Mouse (Mus musculus): ENCODE results near the gene Stac2. TPM values are rescaled to one million over a fixed set of nuclear protein-coding genes. Genes with fewer than 3 reads are reported as not detected.

The Stac2 gene
- polyA plus RNA-seq, 1 experiment = not detected

- 13% methylated on average over 2 of the region's 2 CpGs for WGBS
- H3K4me1 ChIP-seq (ENCODE audit: control insufficient read depth, insufficient read depth, low read length) = peaks cover 52% of the 10 kb centered on the region
- TF ChIP-seq CTCF (IDR thresholded peaks at IDR 0.05; ENCODE audit: insufficient read depth, low read depth, low read length) (no peak), POLR2A (IDR thresholded peaks at IDR 0.05; ENCODE audit: insufficient read depth, low read depth, low read length) (no peak)
- peak overlapping the region; percentile 24; the same call in 1 of the 2 replicates for H3K27ac ChIP-seq (ENCODE audit: insufficient read depth, low read depth, low read length)
- peak overlapping the region; percentile 94 for H3K4me3 ChIP-seq (ENCODE audit: insufficient read depth, low read depth, low read length)
Measured at GRCm38 (mm10) chr11:98021118-98021517, 32.1 kb downstream of the Stac2 start.

GRCm38 (mm10) chr11:98020710-98021109 lies 32.6 kb downstream of the Stac2 start:
- peak overlapping the region; percentile 37 for H3K27ac ChIP-seq (ENCODE audit: insufficient read depth, low read depth, low read length)
- peaks cover 48% of the 10 kb centered on the region for H3K4me1 ChIP-seq (ENCODE audit: control insufficient read depth, insufficient read depth, low read length)
- no peak for TF ChIP-seq POLR2A (IDR thresholded peaks at IDR 0.05; ENCODE audit: insufficient read depth, low read depth, low read length)
- no peak for TF ChIP-seq CTCF (IDR thresholded peaks at IDR 0.05; ENCODE audit: insufficient read depth, low read depth, low read length)
- 23% methylated on average over 1 of the region's 1 CpGs for WGBS
- peak overlapping the region; percentile 12 for H3K4me3 ChIP-seq (ENCODE audit: insufficient read depth, low read depth, low read length)

- Histone ChIP-seq H3K4me3 (ENCODE audit: insufficient read depth, low read depth, low read length) (peak overlapping the region; percentile 12), H3K27ac (ENCODE audit: insufficient read depth, low read depth, low read length) (peak overlapping the region; percentile 80), H3K4me1 (ENCODE audit: control insufficient read depth, insufficient read depth, low read length) (peaks cover 48% of the 10 kb centered on the region)
- WGBS = 18% methylated on average over 8 of the region's 8 CpGs
- TF ChIP-seq POLR2A (IDR thresholded peaks at IDR 0.05; ENCODE audit: insufficient read depth, low read depth, low read length) (no peak), CTCF (IDR thresholded peaks at IDR 0.05; ENCODE audit: insufficient read depth, low read depth, low read length) (no peak)
Measured at GRCm38 (mm10) chr11:98019883-98020610, 33.2 kb downstream of the Stac2 start.

- 25% methylated on average over 10 of the region's 10 CpGs for WGBS
- Histone ChIP-seq H3K4me1 (ENCODE audit: control insufficient read depth, insufficient read depth, low read length) (peaks cover 48% of the 10 kb centered on the region), H3K4me3 (ENCODE audit: insufficient read depth, low read depth, low read length) (peak overlapping the region; percentile 12), H3K27ac (ENCODE audit: insufficient read depth, low read depth, low read length) (peak overlapping the region; percentile 80)
- no peak for TF ChIP-seq POLR2A (IDR thresholded peaks at IDR 0.05; ENCODE audit: insufficient read depth, low read depth, low read length)
- TF ChIP-seq CTCF (IDR thresholded peaks at IDR 0.05; ENCODE audit: insufficient read depth, low read depth, low read length) = no peak
Measured at GRCm38 (mm10) chr11:98018858-98019641, 34.2 kb downstream of the Stac2 start.

GRCm38 (mm10) chr11:98018222-98018621 lies 35.0 kb downstream of the Stac2 start:
- TF ChIP-seq POLR2A (IDR thresholded peaks at IDR 0.05; ENCODE audit: insufficient read depth, low read depth, low read length) (no peak), CTCF (IDR thresholded peaks at IDR 0.05; ENCODE audit: insufficient read depth, low read depth, low read length) (no peak)
- whole genome bisulfite sequencing = 44% methylated on average over 6 of the region's 6 CpGs
- H3K27ac ChIP-seq (ENCODE audit: insufficient read depth, low read depth, low read length) = peak overlapping the region; percentile 96
- peak overlapping the region; percentile 20 for H3K4me3 ChIP-seq (ENCODE audit: insufficient read depth, low read depth, low read length)
- H3K4me1 ChIP-seq (ENCODE audit: control insufficient read depth, insufficient read depth, low read length) = peaks cover 48% of the 10 kb centered on the region

GRCm38 (mm10) chr11:98016824-98017223 lies 36.4 kb downstream of the Stac2 start:
- peaks cover 52% of the 10 kb centered on the region for H3K4me1 ChIP-seq (ENCODE audit: control insufficient read depth, insufficient read depth, low read length)
- 75% methylated on average over 4 of the region's 4 CpGs for WGBS
- no peak overlapping the region for H3K4me3 ChIP-seq (ENCODE audit: insufficient read depth, low read depth, low read length)
- peak overlapping the region; percentile 96; the same call in 1 of the 2 replicates for H3K27ac ChIP-seq (ENCODE audit: insufficient read depth, low read depth, low read length)
- TF ChIP-seq CTCF (IDR thresholded peaks at IDR 0.05; ENCODE audit: insufficient read depth, low read depth, low read length) (no peak), POLR2A (IDR thresholded peaks at IDR 0.05; ENCODE audit: insufficient read depth, low read depth, low read length) (no peak)

- Histone ChIP-seq H3K27ac (ENCODE audit: insufficient read depth, low read depth, low read length) (no peak overlapping the region), H3K4me3 (ENCODE audit: insufficient read depth, low read depth, low read length) (no peak overlapping the region), H3K4me1 (ENCODE audit: control insufficient read depth, insufficient read depth, low read length) (peaks cover 50% of the 10 kb centered on the region)
- 85% methylated on average over 5 of the region's 5 CpGs for WGBS
- TF ChIP-seq CTCF (IDR thresholded peaks at IDR 0.05; ENCODE audit: insufficient read depth, low read depth, low read length) (no peak), POLR2A (IDR thresholded peaks at IDR 0.05; ENCODE audit: insufficient read depth, low read depth, low read length) (no peak)
Measured at GRCm38 (mm10) chr11:98016177-98016576, 37.1 kb downstream of the Stac2 start.

- peaks cover 25% of the 10 kb centered on the region for H3K4me1 ChIP-seq (ENCODE audit: control insufficient read depth, insufficient read depth, low read length)
- no peak for TF ChIP-seq CTCF (IDR thresholded peaks at IDR 0.05; ENCODE audit: insufficient read depth, low read depth, low read length)
- no peak for TF ChIP-seq POLR2A (IDR thresholded peaks at IDR 0.05; ENCODE audit: insufficient read depth, low read depth, low read length)
- no peak overlapping the region for H3K27ac ChIP-seq (ENCODE audit: insufficient read depth, low read depth, low read length)
- H3K4me3 ChIP-seq (ENCODE audit: insufficient read depth, low read depth, low read length) = no peak overlapping the region
- 79% methylated on average over 10 of the region's 10 CpGs for WGBS
Measured at GRCm38 (mm10) chr11:98012831-98013230, 40.4 kb downstream of the Stac2 start.

- peaks cover 16% of the 10 kb centered on the region for H3K4me1 ChIP-seq (ENCODE audit: control insufficient read depth, insufficient read depth, low read length)
- no peak overlapping the region for H3K4me3 ChIP-seq (ENCODE audit: insufficient read depth, low read depth, low read length)
- H3K27ac ChIP-seq (ENCODE audit: insufficient read depth, low read depth, low read length) = no peak overlapping the region
- 69% methylated on average over 9 of the region's 9 CpGs for WGBS
- TF ChIP-seq POLR2A (IDR thresholded peaks at IDR 0.05; ENCODE audit: insufficient read depth, low read depth, low read length) (no peak), CTCF (IDR thresholded peaks at IDR 0.05; ENCODE audit: insufficient read depth, low read depth, low read length) (no peak)
Measured at GRCm38 (mm10) chr11:98011716-98012115, 41.5 kb downstream of the Stac2 start.

Data from olfactory bulb, adult 2 months (tissue).